Mouse (Mus musculus) lung, postnatal 0 days (tissue): Measurements from ENCODE around the gene Mindy3.

Experiments
- CTCF ChIP-seq: IDR thresholded peaks from 2 replicates; pipeline ENCODE4 v1.5.1; 2016; ENCODE audit warnings: antibody characterized with exemption, mild to moderate bottlenecking
- EP300 ChIP-seq: IDR thresholded peaks from 2 replicates; pipeline ENCODE4 v1.6.1; 2016; ENCODE audit warnings: antibody characterized with exemption, mild to moderate bottlenecking, control low read depth

DNA sequence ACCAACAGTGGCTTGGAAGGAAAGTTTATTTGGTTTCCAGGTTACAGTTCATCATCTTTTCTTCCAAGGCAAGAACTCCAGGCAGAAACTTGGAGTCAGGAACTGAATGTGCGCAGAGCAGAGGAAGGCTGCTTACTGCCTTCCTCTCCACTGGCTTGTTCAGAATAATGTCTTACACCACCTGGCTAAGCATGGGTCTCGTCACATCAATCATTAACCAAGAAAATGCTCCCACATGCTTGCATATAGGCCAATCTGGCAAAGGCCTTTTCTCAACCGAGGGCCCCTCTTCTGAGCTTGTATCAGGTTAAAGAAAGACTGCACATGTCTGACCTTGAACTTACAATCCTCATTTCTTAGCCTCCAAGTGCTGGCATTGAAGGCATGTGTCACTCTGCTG lies 30.8 kb upstream of the Mindy3 start:
- TF ChIP-seq CTCF (no peak), EP300 (no peak)
